Mouse (Mus musculus): ENCODE results near the gene Ncoa3. TPM values are rescaled to one million over a fixed set of nuclear protein-coding genes. Genes with fewer than 3 reads are reported as not detected.
"Not testable (repeated sequence)": the region's sequence is repeated elsewhere in the genome, so short reads cannot be mapped to it uniquely, and the experiment has no call there.

Ncoa3 gene
- total RNA-seq, 2 experiments from 2014 or later: 32.5 to 37.9 TPM

- no peak for DNase-seq (ENCODE audit: extremely low spot score in 1 of 2, low spot score in 2 of 2)
- Histone ChIP-seq H3K4me3 (no peak overlapping the region), H3K27ac (no peak overlapping the region)
- intact Hi-C loops (cut with DNase I): no loop called here
- TF ChIP-seq CTCF (IDR thresholded peaks at IDR 0.05): no peak
Measured at GRCm38 (mm10) chr2:166083542-166084031, 91.2 kb downstream of the Ncoa3 start.

GRCm38 (mm10) chr2:166084111-166084510 lies 91.7 kb downstream of the Ncoa3 start:
- no peak for DNase-seq (ENCODE audit: extremely low spot score in 1 of 2, low spot score in 2 of 2)
- H3K27ac ChIP-seq: no peak overlapping the region
- no peak for TF ChIP-seq CTCF (IDR thresholded peaks at IDR 0.05)
- intact Hi-C loops (cut with DNase I): no loop called here
- no peak overlapping the region for H3K4me3 ChIP-seq

GRCm38 (mm10) chr2:166084964-166085363 lies 92.5 kb downstream of the Ncoa3 start:
- TF ChIP-seq CTCF (IDR thresholded peaks at IDR 0.05): peak; percentile 84
- DNase-seq (ENCODE audit: extremely low spot score in 1 of 2, low spot score in 2 of 2): peak; percentile 58 to 73
- H3K27ac ChIP-seq, H3K4me3 ChIP-seq: not testable (repeated sequence)
- intact Hi-C loops (cut with DNase I): loop anchor here (1.0 to 5.0 kb wide), 2 partner anchors 479 to 697 kb away; no protein-coding TSS in a partner anchor

- intact Hi-C loops (cut with DNase I): loop anchor here (1.0 to 5.0 kb wide), 2 partner anchors 479 to 697 kb away; no protein-coding TSS in a partner anchor
- DNase-seq (ENCODE audit: extremely low spot score in 1 of 2, low spot score in 2 of 2): no peak
- Histone ChIP-seq H3K27ac (no peak overlapping the region), H3K4me3 (no peak overlapping the region)
- no peak for TF ChIP-seq CTCF (IDR thresholded peaks at IDR 0.05)
Measured at GRCm38 (mm10) chr2:166085780-166086179, 93.3 kb downstream of the Ncoa3 start.

- H3K27ac ChIP-seq: no peak overlapping the region
- no peak for TF ChIP-seq CTCF (IDR thresholded peaks at IDR 0.05)
- no peak overlapping the region for H3K4me3 ChIP-seq
- intact Hi-C loops (cut with DNase I): loop anchor here (5.0 kb wide), 1 partner anchor 696 kb away; no protein-coding TSS in a partner anchor
- no peak for DNase-seq (ENCODE audit: extremely low spot score in 1 of 2, low spot score in 2 of 2)
Measured at GRCm38 (mm10) chr2:166086457-166087233, 94.2 kb downstream of the Ncoa3 start.

- no peak for TF ChIP-seq CTCF (IDR thresholded peaks at IDR 0.05)
- no peak overlapping the region for H3K27ac ChIP-seq
- H3K4me3 ChIP-seq: no peak overlapping the region
- intact Hi-C loops (cut with DNase I): loop anchor here (5.0 kb wide), 1 partner anchor 693 kb away; no protein-coding TSS in a partner anchor
- DNase-seq (ENCODE audit: extremely low spot score in 1 of 2, low spot score in 2 of 2): no peak
Measured at GRCm38 (mm10) chr2:166088991-166089390, 96.6 kb downstream of the Ncoa3 start.

- no peak overlapping the region for H3K27ac ChIP-seq
- no peak overlapping the region for H3K4me3 ChIP-seq
- TF ChIP-seq CTCF (IDR thresholded peaks at IDR 0.05): no peak
- intact Hi-C loops (cut with DNase I): no loop called here
- DNase-seq (ENCODE audit: extremely low spot score in 1 of 2, low spot score in 2 of 2): no peak
Measured at GRCm38 (mm10) chr2:166090131-166090581, 97.7 kb downstream of the Ncoa3 start.

- Histone ChIP-seq H3K4me3 (no peak overlapping the region), H3K27ac (no peak overlapping the region)
- intact Hi-C loops (cut with DNase I): no loop called here
- no peak for TF ChIP-seq CTCF (IDR thresholded peaks at IDR 0.05)
- DNase-seq (ENCODE audit: extremely low spot score in 1 of 2, low spot score in 2 of 2): no peak
Measured at GRCm38 (mm10) chr2:166091599-166091998, 99.2 kb downstream of the Ncoa3 start.

- Histone ChIP-seq H3K4me3 (no peak overlapping the region), H3K27ac (no peak overlapping the region)
- no peak for TF ChIP-seq CTCF (IDR thresholded peaks at IDR 0.05)
- no peak for DNase-seq (ENCODE audit: extremely low spot score in 1 of 2, low spot score in 2 of 2)
- intact Hi-C loops (cut with DNase I): no loop called here
Measured at GRCm38 (mm10) chr2:166092412-166092811, 100.0 kb downstream of the Ncoa3 start.

- intact Hi-C loops (cut with DNase I): no loop called here
- no peak for TF ChIP-seq CTCF (IDR thresholded peaks at IDR 0.05)
Measured at GRCm38 (mm10) chr2:166096300-166096699, 103.9 kb downstream of the Ncoa3 start.

GRCm38 (mm10) chr2:166096834-166097233 lies 104.4 kb downstream of the Ncoa3 start:
- intact Hi-C loops (cut with DNase I): no loop called here
- peak; percentile 12 for TF ChIP-seq CTCF (IDR thresholded peaks at IDR 0.05)
- no peak overlapping the region for H3K27ac ChIP-seq
- DNase-seq (ENCODE audit: extremely low spot score in 1 of 2, low spot score in 2 of 2): no peak
- H3K4me3 ChIP-seq: no peak overlapping the region

More at GRCm38 (mm10) chr2:166096300-166096699, 103.9 kb downstream of the Ncoa3 start:
- Histone ChIP-seq H3K4me3 (no peak overlapping the region), H3K27ac (no peak overlapping the region)
- DNase-seq (ENCODE audit: extremely low spot score in 1 of 2, low spot score in 2 of 2): no peak

- intact Hi-C loops (cut with DNase I): no loop called here
Measured at GRCm38 (mm10) chr2:166097443-166098291, 105.2 kb downstream of the Ncoa3 start.

More at GRCm38 (mm10) chr2:166097443-166098291, 105.2 kb downstream of the Ncoa3 start:
- H3K4me3 ChIP-seq: no peak overlapping the region
- H3K27ac ChIP-seq: no peak overlapping the region; the same call in 1 of the 2 replicates
- DNase-seq (ENCODE audit: extremely low spot score in 1 of 2, low spot score in 2 of 2): no peak
- peak; percentile 45 for TF ChIP-seq CTCF (IDR thresholded peaks at IDR 0.05)
